21 mouse cellular contexts compared by ENCODE assay signal in the genomic region with DNA sequence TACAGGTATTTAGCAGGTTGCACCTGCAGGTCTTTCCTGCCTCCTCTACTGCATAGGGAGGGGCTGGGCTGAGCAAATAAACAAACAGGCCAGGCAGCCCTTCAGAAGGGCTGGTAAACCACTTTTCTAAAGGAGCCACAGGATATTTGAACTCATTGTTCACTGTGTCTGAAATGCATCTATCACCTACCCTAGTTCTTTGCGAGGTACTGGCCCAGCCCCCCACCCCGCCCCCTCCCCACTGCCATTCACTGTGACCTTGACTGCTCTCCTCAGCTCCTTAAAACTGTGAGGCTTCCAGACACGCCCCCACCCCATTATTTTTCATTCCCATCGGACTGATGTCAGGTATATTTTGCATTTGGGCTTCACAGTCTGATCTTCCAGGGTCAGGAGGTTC.
"Had no signal": no experiment of that assay in that cellular context is flagged by ENCODE, and none has a peak within 500 bp of the region (broad histone marks: within the 10 kb centered on the region; RNA-seq: fewer than 3 reads in every experiment).

No protein-coding gene starts in this region.

- DNase-seq: kidney, postnatal 14 days; kidney, postnatal 4 days; liver; lung, adult 18-20 months; lung, postnatal 10 days; lung, postnatal 36 days; retina, postnatal 1 day; right cerebral cortex, postnatal 25 days; spleen, adult 18-20 months; thymus, adult 18-20 months; thymus, postnatal 36 days had no signal

- H3K4me3 ChIP-seq: limb, embryonic 10.5 days; limb, embryonic 13.5 days; liver, embryonic 12.5 days; liver, embryonic 15.5 days; lung, embryonic 15.5 days; megakaryocyte, embryonic 14.5 days; midbrain, embryonic 10.5 days; midbrain, embryonic 13.5 days; myocyte; neural tube, embryonic 13.5 days had no signal

- H3K27me3 ChIP-seq: limb, embryonic 13.5 days; liver, embryonic 12.5 days; liver, embryonic 15.5 days; lung, embryonic 15.5 days; neural tube, embryonic 13.5 days had no signal

- H3K36me3 ChIP-seq: limb, embryonic 10.5 days; limb, embryonic 13.5 days; liver, embryonic 12.5 days; liver, embryonic 15.5 days; lung, embryonic 15.5 days; midbrain, embryonic 10.5 days; midbrain, embryonic 13.5 days; neural tube, embryonic 13.5 days had no signal

- H3K9me3 ChIP-seq: limb, embryonic 10.5 days; limb, embryonic 13.5 days; liver, embryonic 12.5 days; liver, embryonic 15.5 days; lung, embryonic 15.5 days; midbrain, embryonic 10.5 days; midbrain, embryonic 13.5 days; neural tube, embryonic 13.5 days had no signal

- H3K9ac ChIP-seq: limb, embryonic 13.5 days; liver, embryonic 12.5 days; liver, embryonic 15.5 days; lung, embryonic 15.5 days; midbrain, embryonic 13.5 days; neural tube, embryonic 13.5 days had no signal

- H3K27ac ChIP-seq: limb, embryonic 10.5 days; limb, embryonic 13.5 days; liver, embryonic 12.5 days; liver, embryonic 15.5 days; lung, embryonic 15.5 days; midbrain, embryonic 10.5 days; midbrain, embryonic 13.5 days; neural tube, embryonic 13.5 days had no signal
